18 mouse cellular contexts compared by ENCODE assay signal in the genomic region with DNA sequence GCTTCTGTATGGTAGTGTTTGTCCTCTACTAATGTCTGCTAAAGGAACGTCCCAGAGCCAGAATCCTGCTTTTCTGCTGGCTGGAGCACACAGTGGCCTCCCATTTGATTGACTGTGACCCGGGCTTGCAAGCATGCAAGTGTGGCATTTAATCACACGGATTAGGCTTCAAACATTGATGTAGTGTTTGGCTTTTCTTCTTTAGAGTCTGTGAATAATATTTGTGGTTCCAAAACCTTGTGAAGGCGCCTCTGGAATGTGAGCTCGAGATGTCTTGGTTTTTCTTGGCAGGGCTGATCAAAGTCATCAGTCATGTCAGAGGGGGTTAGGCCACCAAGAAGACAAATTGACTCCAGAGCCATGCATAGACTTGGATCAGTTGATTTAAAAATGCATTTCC.
DNase-seq lines count a peak whose midpoint lies in the region; ATAC-seq lines count a peak whose summit lies in the region.
"Had no signal": no experiment of that assay in that cellular context is flagged by ENCODE, and none has a peak within 500 bp of the region (broad histone marks: within the 10 kb centered on the region; RNA-seq: fewer than 3 reads in every experiment).

No protein-coding gene starts in this region.

- ATAC-seq in embryonic facial prominence, embryonic 14.5 days (ENCODE audit: low read depth): no peak
- ATAC-seq in midbrain, embryonic 15.5 days (replicated peaks): no peak
- ATAC-seq: forebrain, postnatal 0 days had no signal

- no peaks in the 10 kb centered on the region for H3K4me1 ChIP-seq in embryonic facial prominence, embryonic 14.5 days (ENCODE audit: control insufficient read depth, insufficient read depth, low read length)
- no peaks in the 10 kb centered on the region for H3K4me1 ChIP-seq in embryonic facial prominence, embryonic 10.5 days
- no peaks in the 10 kb centered on the region for H3K4me1 ChIP-seq in midbrain, embryonic 15.5 days
- H3K4me1 ChIP-seq: heart, embryonic 13.5 days; hindbrain, embryonic 10.5 days; midbrain, embryonic 12.5 days had no signal

- no peaks in the 10 kb centered on the region for H3K27me3 ChIP-seq in embryonic facial prominence, embryonic 14.5 days (replicated peaks; ENCODE audit: control insufficient read depth, insufficient read depth, low read length)
- no peaks in the 10 kb centered on the region for H3K27me3 ChIP-seq in embryonic facial prominence, embryonic 10.5 days (replicated peaks; ENCODE audit: low read depth, poor library complexity, severe bottlenecking)
- no peaks in the 10 kb centered on the region for H3K27me3 ChIP-seq in midbrain, embryonic 15.5 days (replicated peaks)
- H3K27me3 ChIP-seq: heart, embryonic 13.5 days; midbrain, embryonic 12.5 days had no signal

- H3K9me3 ChIP-seq in embryonic facial prominence, embryonic 14.5 days (ENCODE audit: control insufficient read depth, low read length): peaks cover under 1% of the 10 kb centered on the region; the same call in 1 of the 2 replicates
- peaks cover 5% of the 10 kb centered on the region for H3K9me3 ChIP-seq in embryonic facial prominence, embryonic 10.5 days
- H3K9me3 ChIP-seq in midbrain, embryonic 15.5 days: 0 out of 2 replicates have a peak, but pooled peaks cover 4% of the 10 kb centered on the region

- H3K27ac ChIP-seq in embryonic facial prominence, embryonic 14.5 days (replicated peaks; ENCODE audit: low read depth, low read length): no peak overlapping the region
- H3K27ac ChIP-seq in embryonic facial prominence, embryonic 10.5 days (replicated peaks): no peak overlapping the region
- H3K27ac ChIP-seq in midbrain, embryonic 15.5 days: no peak overlapping the region
- H3K27ac ChIP-seq: heart, embryonic 13.5 days; hindbrain, embryonic 10.5 days; midbrain, embryonic 12.5 days had no signal

- H3K36me3 ChIP-seq in embryonic facial prominence, embryonic 14.5 days (ENCODE audit: control insufficient read depth, insufficient read depth, low read length): no peaks in the 10 kb centered on the region
- no peaks in the 10 kb centered on the region for H3K36me3 ChIP-seq in embryonic facial prominence, embryonic 10.5 days (replicated peaks)
- no peaks in the 10 kb centered on the region for H3K36me3 ChIP-seq in midbrain, embryonic 15.5 days (replicated peaks)
- H3K36me3 ChIP-seq: heart, embryonic 13.5 days; hindbrain, embryonic 10.5 days; midbrain, embryonic 12.5 days had no signal

- peak; percentile 63 for DNase-seq in embryonic facial prominence, embryonic 14.5 days (ENCODE audit: low spot score)
- no peak for DNase-seq in embryonic facial prominence, embryonic 10.5 days (ENCODE audit: low spot score)
- DNase-seq in kidney, adult 18-20 months: peak; percentile 16
- peak; percentile 75 for DNase-seq in kidney, postnatal 14 days
- peak; percentile 37 for DNase-seq in lung, postnatal 25 days (ENCODE audit: low spot score)
- DNase-seq in ovary, postnatal 10 days (ENCODE audit: low spot score): no peak
- no peak for DNase-seq in urinary bladder, adult 2 months (ENCODE audit: low spot score)
- DNase-seq: cerebellum, postnatal 10 days; forebrain, postnatal 0 days; gastrocnemius, postnatal 14 days; layer of hippocampus, adult 9-11 months; liver; right cerebral cortex, adult 18-20 months had no signal

- H3K4me2 ChIP-seq in embryonic facial prominence, embryonic 14.5 days (ENCODE audit: low read depth, low read length): no peak overlapping the region
- H3K4me2 ChIP-seq in midbrain, embryonic 15.5 days: no peak overlapping the region
- H3K4me2 ChIP-seq: heart, embryonic 13.5 days; midbrain, embryonic 12.5 days had no signal

- 38% methylated on average over 5 of the region's 5 CpGs for WGBS in embryonic facial prominence, embryonic 14.5 days
- WGBS in embryonic facial prominence, embryonic 10.5 days: 86% methylated on average over 5 of the region's 5 CpGs
- WGBS in midbrain, embryonic 15.5 days: 85% methylated on average over 5 of the region's 5 CpGs

- H3K4me3 ChIP-seq in embryonic facial prominence, embryonic 14.5 days (ENCODE audit: low read depth, low read length): no peak overlapping the region
- no peak overlapping the region for H3K4me3 ChIP-seq in embryonic facial prominence, embryonic 10.5 days
- H3K4me3 ChIP-seq in midbrain, embryonic 15.5 days: no peak overlapping the region
- H3K4me3 ChIP-seq: heart, embryonic 13.5 days; hindbrain, embryonic 10.5 days; midbrain, embryonic 12.5 days; myocyte had no signal

- H3K9ac ChIP-seq in embryonic facial prominence, embryonic 14.5 days (ENCODE audit: low read depth, low read length): no peak overlapping the region
- H3K9ac ChIP-seq in midbrain, embryonic 15.5 days: no peak overlapping the region
- H3K9ac ChIP-seq: forebrain, postnatal 0 days; heart, embryonic 13.5 days; midbrain, embryonic 12.5 days had no signal

Comparison
In these comparisons a context has a peak if more than half of its experiments do, and no peak if none do; other contexts are left out.
1. DNase-seq: peak in embryonic facial prominence, embryonic 14.5 days (single experiment), kidney, adult 18-20 months (single experiment), kidney, postnatal 14 days (single experiment) and lung, postnatal 25 days (single experiment); none in embryonic facial prominence, embryonic 10.5 days (single experiment), ovary, postnatal 10 days (single experiment) and urinary bladder, adult 2 months (single experiment).